Mouse (Mus musculus) testis, postnatal 14 days (tissue): ENCODE measurements around the gene Sipa1l1.

ENCODE experiments used
- DNase-seq: peaks from one replicate; pipeline ENCODE4 v3.0.0; 2021; ENCODE audit warnings: low spot score

Gene Sipa1l1

GRCm38 (mm10) chr12:82168820-82169533 is at the start of gene Sipa1l1:
TSS of gene Sipa1l1 (plus strand) at chr12:82169320.
- peak; percentile 98 for DNase-seq

GRCm38 (mm10) chr12:82121947-82122346 is 47.2 kb upstream of the Sipa1l1 start:
- no peak for DNase-seq

- no peak for DNase-seq
Measured at GRCm38 (mm10) chr12:82122450-82123249, 46.5 kb upstream of the Sipa1l1 start.

GRCm38 (mm10) chr12:82126796-82127195 is 42.3 kb upstream of the Sipa1l1 start:
- no peak for DNase-seq

- no peak for DNase-seq
Measured at GRCm38 (mm10) chr12:82139234-82140166, 29.6 kb upstream of the Sipa1l1 start.

GRCm38 (mm10) chr12:82143371-82143770 is 25.7 kb upstream of the Sipa1l1 start:
- DNase-seq: no peak

GRCm38 (mm10) chr12:82145173-82145572 is 23.9 kb upstream of the Sipa1l1 start:
- no peak for DNase-seq

GRCm38 (mm10) chr12:82147021-82147693 is 22.0 kb upstream of the Sipa1l1 start:
- no peak for DNase-seq

GRCm38 (mm10) chr12:82148328-82148930 is 20.7 kb upstream of the Sipa1l1 start:
- DNase-seq: no peak

GRCm38 (mm10) chr12:82151019-82151418 is 18.1 kb upstream of the Sipa1l1 start:
- DNase-seq: no peak

- no peak for DNase-seq
Measured at GRCm38 (mm10) chr12:82154527-82154926, 14.6 kb upstream of the Sipa1l1 start.

- no peak for DNase-seq
Measured at GRCm38 (mm10) chr12:82158516-82158915, 10.6 kb upstream of the Sipa1l1 start.

- DNase-seq: no peak
Measured at GRCm38 (mm10) chr12:82159372-82159771, 9.7 kb upstream of the Sipa1l1 start.

GRCm38 (mm10) chr12:82165651-82166050 is 3.5 kb upstream of the Sipa1l1 start:
- DNase-seq: no peak

- no peak for DNase-seq
Measured at GRCm38 (mm10) chr12:82166101-82166571, 3.0 kb upstream of the Sipa1l1 start.

GRCm38 (mm10) chr12:82169571-82170431 is 681 bp downstream of the Sipa1l1 start:
- peak; percentile 72 for DNase-seq

- no peak for DNase-seq
Measured at GRCm38 (mm10) chr12:82170461-82171279, 1.6 kb downstream of the Sipa1l1 start.

GRCm38 (mm10) chr12:82171591-82171990 is 2.5 kb downstream of the Sipa1l1 start:
- DNase-seq: no peak

- DNase-seq: no peak
Measured at GRCm38 (mm10) chr12:82173623-82174022, 4.5 kb downstream of the Sipa1l1 start.
